Mouse (Mus musculus): ENCODE measurements at regions not wholly inside any gene's neighbourhood (a gene's known extent, or its start where the extent isn't known, plus 50 kb on each side); places are given as distances from the start of the nearest gene placed in this dataset.
"Not testable (repeated sequence)": the region's sequence is repeated elsewhere in the genome, so short reads cannot be mapped to it uniquely, and the experiment has no call there.

DNA sequence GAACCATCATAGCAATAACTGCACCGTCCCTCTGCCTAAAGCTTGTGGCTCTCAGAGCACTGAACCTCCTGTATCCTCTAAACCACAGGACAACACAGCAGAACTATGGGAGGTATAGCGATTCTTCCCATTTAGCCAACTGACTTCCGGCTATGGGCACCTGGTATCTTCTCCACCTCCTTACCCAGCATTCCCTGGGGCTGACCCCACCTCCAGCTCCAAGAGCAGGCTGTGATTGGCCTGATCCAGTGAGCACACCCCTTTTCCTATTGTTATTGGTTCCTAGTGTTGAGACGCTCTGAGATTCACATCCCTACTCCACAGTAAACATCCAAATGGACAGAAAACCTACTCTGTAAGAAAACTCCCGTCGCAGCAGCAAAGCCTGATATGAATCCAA is 236.7 kb downstream of the Prex1 start:
- DNase-seq (ENCODE audit: low read depth, low spot score) = no peak

DNA sequence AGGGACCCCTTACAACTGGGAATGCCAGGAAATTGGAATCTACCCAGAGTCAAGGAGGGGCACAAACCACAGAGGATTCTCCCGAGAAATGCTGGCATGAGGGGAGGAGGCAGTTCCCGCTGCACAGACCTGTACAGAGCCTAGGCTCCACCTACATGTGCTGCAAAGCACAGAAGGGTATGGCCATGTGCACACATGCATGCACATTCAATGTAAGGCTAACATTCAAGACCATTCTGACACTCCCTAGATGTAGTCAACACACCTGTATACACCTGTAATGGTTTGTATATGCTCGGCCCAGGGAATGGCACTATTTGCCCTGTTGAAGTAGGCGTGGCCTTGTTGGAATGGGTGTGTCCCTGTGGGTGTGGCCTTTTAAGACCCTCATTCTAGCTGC is 238.0 kb downstream of the Prex1 start:
- no peak for DNase-seq (ENCODE audit: low read depth, low spot score)

DNA sequence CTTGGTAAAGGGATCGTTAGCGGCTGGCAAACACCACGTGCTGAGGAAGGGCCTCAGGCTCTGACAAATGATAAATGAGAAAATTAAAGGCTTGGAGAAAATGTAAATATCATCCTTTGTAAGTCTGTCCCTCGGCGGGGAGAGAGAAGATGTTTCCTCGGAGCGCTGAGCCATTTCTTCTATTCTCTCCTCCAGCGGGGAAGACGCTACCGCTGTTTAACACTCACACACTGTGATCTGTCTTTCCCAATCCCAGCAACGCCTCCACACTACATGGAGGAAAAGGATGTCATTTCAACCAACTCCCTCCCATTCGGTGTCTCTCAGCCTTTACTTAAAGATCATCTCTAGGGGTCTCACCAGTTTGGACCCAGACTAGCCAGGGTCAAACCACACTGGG is 239.0 kb downstream of the Prex1 start:
- DNase-seq (ENCODE audit: low read depth, low spot score) = no peak

DNA sequence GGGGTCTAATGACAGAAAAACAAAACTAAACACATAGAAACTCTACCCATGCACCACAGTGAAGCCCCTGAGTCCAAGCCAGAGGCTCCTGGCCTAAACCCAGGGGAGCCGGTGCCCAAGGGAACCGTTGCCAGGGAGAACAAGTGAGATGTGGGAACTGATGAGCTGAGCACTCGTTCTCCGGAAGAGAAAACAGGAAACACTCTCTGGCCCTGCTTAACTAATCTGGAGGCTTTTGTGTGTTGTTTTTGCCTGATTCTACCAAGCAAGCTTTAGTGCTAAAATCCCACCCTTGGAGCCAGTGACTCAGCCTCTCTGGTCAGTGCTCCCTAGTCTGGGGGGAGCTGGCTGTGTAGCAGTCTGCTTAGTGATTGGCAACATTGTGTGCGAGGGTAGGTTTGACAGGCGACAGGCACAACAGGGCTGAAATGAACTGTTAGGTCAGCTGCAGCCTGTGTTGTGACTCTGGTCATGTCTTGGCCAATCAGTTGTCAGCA is 242.3 kb downstream of the Prex1 start:
- DNase-seq (ENCODE audit: low read depth, low spot score) = no peak

DNA sequence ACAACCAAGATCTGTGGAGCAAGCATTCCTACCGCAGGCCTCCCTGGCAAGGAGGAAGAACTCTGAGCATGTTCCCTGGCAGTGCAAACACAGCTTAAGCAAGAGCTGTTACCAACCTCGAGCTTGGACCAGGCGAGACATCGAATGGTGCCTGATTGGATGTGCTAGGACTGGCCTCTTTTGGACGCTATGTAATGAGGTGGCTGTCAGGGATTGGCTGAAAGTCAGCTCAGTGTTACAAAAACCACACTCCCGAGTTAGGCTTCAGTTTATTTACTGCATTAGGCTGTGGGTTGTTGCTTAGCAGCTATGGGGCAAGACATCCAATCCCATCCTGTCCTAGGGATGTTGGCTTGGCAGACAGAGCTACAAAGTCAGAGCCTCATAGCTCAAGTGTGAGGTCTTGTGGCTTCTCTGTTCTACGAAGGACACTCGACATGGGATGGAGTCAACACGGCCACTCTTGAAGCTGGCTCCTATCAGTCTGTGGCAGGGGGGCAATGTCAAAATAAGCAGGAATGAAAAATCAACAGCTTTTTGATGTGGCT is 244.5 kb downstream of the Prex1 start:
- DNase-seq (ENCODE audit: low read depth, low spot score) = no peak

DNA sequence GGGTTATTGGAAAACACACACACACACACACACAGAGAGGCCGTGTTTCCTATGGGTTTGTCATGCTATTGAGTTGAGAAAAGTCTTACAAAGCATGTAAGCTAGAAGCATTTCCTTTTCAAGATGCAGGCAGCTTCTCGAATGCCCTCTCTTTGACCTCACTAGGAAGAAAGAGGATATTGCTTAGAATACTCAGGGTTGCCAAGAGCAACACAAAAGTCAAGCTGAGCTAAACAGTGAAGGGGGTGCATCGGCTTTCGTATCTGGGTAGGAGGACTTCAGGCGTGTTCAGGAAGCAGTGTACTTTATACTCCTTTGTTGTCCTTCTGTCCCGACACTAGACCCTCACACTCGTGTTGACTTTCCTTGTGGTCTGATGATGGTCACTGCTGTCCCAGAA is 246.5 kb downstream of the Prex1 start:
- DNase-seq (ENCODE audit: low read depth, low spot score) = no peak

DNA sequence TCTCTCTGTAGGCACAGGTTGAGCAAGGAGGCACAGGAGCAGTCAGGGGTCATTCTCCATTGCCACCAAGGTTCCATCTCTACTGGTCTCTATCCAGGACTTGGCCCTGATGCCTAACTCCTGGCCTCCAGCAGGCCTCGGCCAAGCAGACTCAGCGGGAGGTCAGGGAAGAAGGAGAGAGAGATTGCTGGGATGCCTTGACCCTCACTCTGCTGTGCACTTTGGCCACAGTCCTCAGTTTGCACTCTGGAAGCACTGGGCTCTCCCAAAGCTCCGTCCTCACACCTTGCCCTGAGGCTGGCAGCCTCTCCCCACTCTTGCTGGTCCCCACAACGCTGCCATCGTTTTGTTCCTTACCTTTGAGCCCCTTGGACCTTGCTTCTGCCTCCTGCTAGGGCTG is 248.1 kb downstream of the Prex1 start:
- DNase-seq (ENCODE audit: low read depth, low spot score) = no peak

DNA sequence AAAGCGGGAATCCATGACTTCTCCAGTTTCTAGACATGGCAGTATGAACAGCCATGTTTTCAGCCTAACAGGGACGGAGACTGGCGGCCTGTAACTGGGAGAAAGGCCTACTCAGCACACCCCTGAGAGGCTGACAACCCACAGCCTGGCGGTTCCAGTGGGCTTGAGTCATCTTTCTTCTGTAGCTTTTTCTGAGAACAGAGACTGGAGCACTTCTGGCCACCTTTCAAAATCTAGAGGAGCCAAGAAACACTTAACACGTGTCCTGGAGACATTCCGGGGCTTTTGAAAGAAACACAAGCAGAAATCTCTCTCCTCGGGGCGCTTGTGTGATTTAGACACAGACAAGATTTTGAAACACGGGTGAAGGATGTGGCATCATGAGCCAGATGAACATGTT is 250.1 kb downstream of the Prex1 start:
- DNase-seq (ENCODE audit: low read depth, low spot score) = peak; percentile 78

DNA sequence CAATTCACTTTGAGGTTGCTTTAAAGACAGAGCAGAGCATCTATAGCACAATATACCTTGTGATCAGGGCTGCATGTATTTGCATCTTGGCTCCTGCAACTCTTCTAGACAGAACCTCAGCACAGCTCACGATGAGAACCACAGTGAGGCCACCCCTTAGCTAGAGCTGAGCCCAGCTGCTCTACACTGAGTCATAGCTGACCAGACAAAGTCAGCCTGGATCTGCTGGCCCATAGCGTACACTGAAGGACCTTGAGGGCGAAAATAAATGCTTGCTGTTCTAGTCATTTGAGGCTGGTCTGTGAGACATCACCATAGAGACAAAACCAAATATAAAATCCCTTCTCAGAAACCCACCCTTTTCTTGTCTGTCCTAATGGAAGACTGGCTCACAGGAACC is 251.7 kb downstream of the Prex1 start:
- DNase-seq (ENCODE audit: low read depth, low spot score) = no peak

DNA sequence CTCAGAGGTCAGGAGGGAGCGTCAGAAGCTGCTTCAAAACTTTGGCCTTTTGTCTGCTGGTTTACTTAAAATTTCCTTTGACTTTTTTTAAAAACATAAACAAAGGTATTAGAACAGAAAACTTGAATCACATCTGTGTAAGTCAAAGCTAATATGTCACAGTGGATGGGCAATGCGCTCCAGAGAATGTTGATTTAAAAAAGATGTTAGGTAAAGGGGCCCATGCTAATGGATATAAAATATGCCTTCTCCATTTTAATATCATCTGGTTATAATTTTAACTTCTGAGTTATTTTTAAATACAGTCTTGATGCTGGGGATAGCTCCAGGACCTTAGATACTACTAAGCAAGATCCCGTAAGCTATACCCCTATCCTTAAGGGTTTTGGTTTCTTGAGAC is 252.5 kb downstream of the Prex1 start:
- DNase-seq (ENCODE audit: low read depth, low spot score) = no peak

DNA sequence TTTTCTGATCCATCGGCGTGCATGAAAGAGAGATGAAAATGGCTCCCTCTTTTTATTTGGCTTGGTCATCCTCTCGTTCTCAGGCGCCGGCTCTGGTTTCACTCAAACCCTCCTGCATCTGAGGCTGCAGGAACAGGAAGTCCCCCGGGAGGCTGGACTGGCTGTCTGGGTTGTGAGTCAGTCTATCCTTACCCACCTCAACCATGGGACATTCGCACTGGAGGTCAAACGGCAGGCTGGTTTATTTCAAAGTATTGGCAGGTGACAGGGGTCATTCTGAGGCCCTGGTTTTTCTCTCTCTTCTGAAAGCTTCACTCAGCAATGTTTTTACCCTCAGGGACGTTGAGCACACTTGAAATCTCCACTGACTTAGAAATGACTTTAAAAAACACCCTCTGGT is 253.7 kb downstream of the Prex1 start:
- DNase-seq (ENCODE audit: low read depth, low spot score) = no peak

DNA sequence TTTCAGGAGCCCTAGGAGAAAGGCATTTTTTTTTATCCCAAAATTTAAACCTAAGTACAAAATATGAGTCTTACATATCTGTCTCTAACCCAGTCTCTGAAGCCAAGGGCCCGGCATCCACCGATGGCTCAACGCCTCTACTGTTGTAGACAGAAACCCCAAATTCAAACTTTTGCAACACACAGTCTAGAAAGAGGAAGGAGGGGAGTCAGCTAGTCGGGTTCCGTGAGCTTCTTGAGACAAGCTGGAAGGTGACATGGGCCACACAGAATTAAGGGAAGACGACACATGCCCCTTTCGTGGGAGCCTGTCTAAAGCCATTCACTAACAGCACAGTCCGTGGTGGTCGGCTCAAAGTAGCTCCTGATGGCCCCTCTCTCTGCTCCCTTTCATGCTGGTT is 254.7 kb downstream of the Prex1 start:
- no peak for DNase-seq (ENCODE audit: low read depth, low spot score)

DNA sequence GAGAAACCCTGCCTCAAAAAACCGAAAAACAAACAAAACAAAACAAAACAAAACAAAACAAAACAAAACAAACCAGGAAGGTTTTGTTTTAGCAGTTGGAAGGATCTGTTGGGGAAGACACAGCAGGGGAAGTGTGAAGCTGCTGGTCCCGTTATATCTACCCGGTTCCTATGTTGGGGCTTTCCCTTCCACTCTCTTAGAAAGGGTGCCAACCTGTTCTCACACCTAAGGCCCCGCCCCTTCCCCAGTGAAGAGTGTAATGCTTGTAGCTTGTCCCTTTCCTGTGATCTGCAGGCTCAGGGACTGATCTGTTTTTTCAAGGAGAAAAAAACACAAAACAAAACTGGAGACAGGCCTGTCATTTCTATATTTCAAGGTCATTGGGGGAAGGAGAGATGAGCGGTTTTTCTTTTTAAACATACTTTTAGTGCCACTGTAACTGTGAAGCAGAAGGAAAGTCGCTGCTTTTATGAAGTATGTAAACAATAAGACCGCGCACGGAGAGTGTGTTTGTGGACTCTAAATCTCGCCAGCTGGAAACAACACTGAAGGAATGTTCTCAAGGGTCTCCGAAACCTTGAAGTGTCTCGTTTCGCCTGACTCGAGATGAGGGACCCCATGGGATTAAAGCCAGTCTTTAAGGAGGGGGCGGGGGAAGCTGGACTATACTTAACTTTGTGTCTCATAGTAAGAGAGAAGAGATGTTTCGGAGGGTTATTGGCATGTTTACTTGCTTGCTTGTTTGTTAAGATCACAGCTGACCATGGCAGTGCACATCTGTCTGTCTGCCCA is 256.1 kb downstream of the Prex1 start:
- DNase-seq (ENCODE audit: low read depth, low spot score) = no peak

DNA sequence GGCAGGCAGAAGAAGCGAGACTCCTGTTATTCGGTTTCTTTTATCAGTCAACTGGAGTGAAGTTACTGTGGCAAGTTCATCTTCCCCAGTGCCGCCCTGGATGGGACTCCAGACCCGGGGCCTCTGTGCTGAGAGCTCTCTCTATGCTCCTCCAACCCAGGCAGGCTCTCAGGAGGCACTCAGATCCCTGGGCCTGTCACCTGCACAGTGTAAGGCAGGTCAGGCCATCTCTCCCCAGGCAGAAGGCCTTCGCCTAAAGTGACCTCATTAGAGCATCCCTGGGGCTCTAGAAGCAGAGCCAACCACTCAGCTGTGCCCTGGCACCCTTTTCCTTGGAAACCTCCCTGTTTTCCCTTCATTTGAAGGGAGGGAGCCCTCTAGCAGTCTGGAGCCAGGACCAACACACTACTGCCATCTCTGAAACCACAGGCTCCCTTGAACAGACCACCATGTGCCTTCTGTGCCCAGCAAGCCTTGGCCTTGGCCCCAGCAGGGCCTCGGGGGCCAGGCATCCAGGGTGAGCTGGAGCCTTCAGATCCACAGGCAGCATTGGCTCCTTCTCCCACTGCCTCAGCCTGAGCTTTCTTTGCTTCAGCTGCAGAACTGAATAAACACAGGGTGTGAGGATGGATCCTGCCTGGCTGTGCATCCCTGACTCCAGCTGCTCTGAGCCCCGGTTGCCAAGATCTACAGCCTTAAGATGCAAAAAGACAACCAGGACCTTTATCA is 259.3 kb downstream of the Prex1 start:
- DNase-seq (ENCODE audit: low read depth, low spot score) = not testable (repeated sequence)

DNA sequence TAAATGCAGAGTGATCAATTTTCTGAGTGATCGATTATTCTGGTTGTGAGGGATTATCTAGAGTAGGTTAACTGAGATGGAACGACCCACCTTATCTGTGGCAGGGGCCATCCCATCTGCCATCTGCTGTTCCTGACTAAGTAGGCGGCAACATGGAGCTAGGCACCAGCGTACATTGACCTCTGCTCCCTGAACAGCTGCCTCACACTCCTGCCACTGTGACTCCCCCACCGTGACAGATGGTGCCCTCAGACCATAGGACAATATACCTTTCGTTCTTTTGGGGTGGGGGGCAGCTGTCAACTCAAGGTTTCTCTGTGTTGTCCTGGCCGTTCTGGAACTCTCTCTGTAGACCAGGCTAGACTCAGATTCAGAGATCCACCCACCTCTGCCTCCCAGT is 262.7 kb downstream of the Prex1 start:
- no peak for DNase-seq (ENCODE audit: low read depth, low spot score)

DNA sequence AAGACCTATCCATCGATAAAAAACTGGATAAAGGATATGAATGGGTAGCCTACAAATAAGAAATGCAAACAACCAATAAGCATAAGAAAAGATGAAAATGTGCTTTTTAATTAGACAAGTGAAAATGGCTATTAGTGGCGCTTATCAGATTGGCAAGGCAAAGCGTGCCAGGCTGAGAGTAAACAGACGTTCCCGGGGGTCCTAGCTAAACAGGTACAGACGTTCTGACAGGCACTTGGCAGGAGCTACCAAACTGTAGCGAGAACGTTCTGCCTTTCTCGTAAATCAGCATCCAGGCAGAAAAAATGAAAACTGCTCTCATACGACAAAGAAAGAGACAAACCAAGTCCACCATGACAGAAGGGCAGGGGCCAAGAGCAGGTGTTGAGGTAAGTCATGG is 263.3 kb downstream of the Prex1 start:
- no peak for DNase-seq (ENCODE audit: low read depth, low spot score)

DNA sequence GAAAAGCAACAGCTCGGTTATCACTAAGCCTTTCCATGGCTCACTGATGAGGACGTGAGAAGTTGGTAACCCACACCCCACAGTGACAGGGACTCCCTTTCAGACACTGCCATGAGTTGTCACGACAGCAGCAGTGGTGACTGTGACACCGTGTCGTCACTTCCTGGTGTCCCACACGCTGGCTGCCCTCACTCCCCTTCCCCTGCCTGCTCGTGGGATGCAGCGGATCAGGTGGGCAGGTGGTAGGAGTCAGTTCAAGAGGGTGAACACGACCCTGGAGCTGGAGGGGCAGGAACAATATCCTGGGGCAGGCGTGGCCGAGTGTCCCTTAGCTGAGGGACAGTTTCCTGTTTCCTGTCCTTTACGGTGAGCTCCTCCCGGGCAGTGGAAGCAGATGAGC is 264.9 kb downstream of the Prex1 start:
- DNase-seq (ENCODE audit: low read depth, low spot score) = no peak

DNA sequence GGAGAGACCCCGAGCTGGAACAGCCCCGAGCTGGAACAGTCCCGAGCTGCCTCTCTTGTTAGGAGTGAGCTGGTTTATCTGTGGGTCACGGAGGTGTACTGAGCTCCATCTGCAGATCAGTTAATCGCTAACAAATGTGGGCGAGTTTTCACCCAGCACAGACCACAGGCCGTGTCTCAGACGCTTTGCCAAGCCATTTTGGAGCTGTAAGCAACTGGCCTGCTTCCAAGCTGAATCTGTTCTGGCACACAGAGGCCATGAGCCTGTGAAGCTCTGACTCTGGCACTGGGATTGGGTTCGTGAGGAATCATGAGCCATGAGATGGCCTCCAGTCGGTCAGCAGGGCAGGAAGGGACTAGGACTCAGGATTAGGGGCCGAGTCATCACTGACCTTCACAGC is 265.5 kb downstream of the Prex1 start:
- DNase-seq (ENCODE audit: low read depth, low spot score) = no peak

DNA sequence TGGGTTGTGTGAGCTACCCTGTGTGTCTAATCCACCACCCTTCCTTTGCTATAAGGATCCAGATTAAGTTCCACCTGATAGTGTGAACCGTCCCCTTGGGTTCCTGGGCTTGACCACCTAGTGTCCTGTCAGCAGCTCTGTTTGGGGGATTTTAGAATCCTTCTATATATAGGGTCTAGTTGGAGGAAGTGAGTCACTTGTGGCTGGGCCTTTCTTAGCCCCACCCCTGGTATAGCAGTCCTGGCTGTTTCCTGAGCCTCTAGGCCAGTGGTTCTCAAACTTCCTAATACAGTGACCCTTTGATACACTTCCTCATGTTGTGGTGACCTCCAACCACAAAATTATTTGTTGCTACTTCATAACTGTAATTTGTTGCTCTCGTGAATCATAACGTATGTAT is 267.1 kb downstream of the Prex1 start:
- no peak for DNase-seq (ENCODE audit: low read depth, low spot score)

DNA sequence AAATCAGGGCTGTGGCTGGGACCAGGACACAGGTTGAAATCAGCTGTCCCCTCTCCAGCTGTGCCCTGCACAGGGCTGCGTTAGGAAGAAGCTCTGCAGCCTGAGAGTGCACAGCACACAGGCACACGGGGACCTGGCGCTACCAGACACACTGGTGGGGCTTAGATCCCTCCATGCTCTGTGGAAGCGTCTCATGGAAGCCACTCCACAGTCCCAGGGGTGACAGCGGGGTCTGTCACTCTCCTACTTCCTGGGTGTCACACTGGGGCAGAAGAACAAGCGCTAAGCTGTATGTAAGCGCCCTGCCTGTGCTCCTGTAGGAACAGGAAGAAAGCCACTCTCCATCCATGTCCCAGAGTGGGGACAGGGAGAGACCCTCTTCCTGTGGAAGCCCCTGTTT is 267.8 kb downstream of the Prex1 start:
- DNase-seq (ENCODE audit: low read depth, low spot score) = not testable (repeated sequence)

DNA sequence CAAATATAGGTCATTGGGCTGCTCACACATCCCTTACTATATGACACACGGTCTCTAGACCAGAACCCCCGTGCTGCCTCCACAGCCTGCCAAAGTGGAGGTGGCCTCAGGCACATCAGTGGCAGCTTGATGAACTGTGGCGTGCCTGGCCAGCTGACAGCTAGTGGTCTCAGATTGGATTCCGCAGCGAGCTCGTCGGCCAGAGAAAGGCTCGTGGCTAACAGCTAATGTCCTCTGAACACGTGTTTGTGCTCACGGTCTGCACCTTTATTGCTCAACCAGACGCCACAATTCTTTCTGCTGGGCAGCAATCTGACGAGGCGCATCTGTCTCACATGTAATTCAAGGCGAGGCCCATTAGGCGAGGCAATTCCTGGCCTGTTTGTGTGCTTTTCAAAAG is 270.6 kb downstream of the Prex1 start:
- no peak for DNase-seq (ENCODE audit: low read depth, low spot score)

DNA sequence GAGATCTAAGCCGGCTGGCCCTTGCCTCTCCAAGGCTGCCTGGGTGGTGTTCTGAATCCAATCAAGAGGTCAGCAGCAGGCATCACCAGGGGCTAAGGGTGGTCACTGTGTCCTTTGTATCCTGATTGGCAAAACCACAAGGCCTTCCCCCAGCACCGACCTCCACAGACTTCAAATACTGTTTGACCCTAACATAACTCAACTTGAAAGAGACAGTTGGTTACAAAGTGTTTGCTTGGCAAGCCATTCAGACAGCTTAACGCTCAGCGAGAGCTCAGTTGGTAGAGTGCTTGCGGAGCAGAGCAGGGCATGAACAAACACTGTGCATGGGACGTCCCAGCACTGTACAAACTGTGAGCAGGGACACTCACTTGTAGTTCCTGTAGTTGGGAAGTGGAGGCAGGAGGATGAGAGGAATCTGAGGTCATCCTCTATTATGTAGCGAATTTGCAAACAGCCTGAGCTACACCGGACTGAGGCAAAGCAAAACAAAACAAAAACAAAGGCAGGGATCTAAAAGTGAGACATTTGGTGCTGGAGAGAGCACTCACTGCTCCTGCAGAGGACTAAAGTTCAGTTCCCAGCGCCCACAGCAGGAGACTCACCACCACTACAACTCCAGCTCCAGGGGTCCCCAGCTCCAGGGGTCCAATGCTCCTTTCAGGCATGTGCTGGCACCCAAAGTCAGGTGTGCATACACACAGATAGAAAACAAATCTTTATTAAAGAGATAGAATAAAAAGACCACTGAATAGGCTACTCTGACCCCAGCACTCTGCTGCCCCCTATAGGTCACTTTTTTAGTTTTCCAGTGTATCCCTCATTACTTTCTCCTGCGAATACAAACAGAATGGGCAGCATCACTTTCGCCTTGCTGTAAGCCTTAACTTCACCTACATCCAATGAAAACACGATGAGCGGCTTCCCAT is 273.5 kb downstream of the Prex1 start:
- DNase-seq (ENCODE audit: low read depth, low spot score) = no peak
